Mouse (Mus musculus) C2C12 (cell line): ENCODE results near the gene Chil3.

Source experiments
- CEBPB ChIP-seq: IDR thresholded peaks from one replicate; pipeline ENCODE4 v1.6.1; 2011; ENCODE audit warnings: low read depth, mild to moderate bottlenecking, control low read depth, moderate library complexity
- CTCF ChIP-seq: IDR thresholded peaks from one replicate; pipeline ENCODE4 v1.5.1; 2011; ENCODE audit not compliant: control insufficient read depth, insufficient read depth, insufficient read length
- MAX ChIP-seq: IDR thresholded peaks from one replicate; pipeline ENCODE4 v1.6.1; 2011; ENCODE audit warnings: mild to moderate bottlenecking, control low read depth
- MYOD1 ChIP-seq: IDR thresholded peaks from one replicate; pipeline ENCODE4 v1.6.1; 2011; ENCODE audit warnings: low read depth; ENCODE audit not compliant: control insufficient read depth, insufficient read length
- MYOG ChIP-seq: IDR thresholded peaks from one replicate; pipeline ENCODE4 v1.6.1; 2011; ENCODE audit not compliant: control insufficient read depth, insufficient read length; ENCODE audit errors: extremely low read depth
- USF1 ChIP-seq: IDR thresholded peaks from one replicate; pipeline ENCODE4 v1.6.1; 2011; ENCODE audit warnings: low read depth, mild to moderate bottlenecking, control low read depth, moderate library complexity

DNA sequence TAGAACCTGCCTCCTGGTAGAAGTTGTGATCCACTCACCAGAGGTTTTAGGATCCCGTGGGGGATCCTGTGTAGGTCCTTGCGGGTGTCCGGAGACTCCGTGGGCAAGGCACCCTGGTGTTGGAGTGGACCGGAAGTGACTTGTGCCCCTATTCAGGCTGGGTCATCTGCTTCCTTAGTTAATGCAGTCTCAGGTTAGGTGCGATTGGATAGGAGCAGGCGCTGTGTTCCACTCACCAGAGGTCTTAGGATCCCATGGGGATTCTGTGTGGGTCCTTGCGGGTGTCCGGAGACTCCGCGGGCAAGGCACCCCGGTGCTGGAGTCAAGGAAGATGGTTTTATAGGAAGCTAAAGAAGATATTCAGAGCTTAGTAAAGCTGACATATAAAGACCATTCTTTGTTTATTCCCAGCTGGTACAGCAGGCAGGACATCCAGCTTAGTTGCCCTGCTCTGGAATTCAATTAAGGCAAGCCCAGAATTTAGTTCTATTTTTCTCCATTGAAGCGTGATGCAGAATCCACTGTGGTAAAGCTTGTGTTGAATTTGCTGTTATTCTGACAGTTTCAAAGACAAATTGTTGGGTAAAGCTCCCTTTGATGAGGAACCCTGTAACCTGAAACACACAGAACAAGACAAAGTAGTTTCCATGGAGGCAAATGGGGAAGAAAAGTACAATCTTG lies 10.3 kb upstream of the Chil3 start:
- TF ChIP-seq MAX (no peak), MYOG (no peak), CTCF (no peak), MYOD1 (no peak), USF1 (no peak), CEBPB (no peak)
